Mouse (Mus musculus): ENCODE results near the gene Rpp14. TPM values are rescaled to one million over a fixed set of nuclear protein-coding genes. Genes with fewer than 3 reads are reported as not detected.

Gene Rpp14
- total RNA-seq, 4 experiments from 2014 or later: 35.2 to 44.8 (median 41.3) TPM

DNA sequence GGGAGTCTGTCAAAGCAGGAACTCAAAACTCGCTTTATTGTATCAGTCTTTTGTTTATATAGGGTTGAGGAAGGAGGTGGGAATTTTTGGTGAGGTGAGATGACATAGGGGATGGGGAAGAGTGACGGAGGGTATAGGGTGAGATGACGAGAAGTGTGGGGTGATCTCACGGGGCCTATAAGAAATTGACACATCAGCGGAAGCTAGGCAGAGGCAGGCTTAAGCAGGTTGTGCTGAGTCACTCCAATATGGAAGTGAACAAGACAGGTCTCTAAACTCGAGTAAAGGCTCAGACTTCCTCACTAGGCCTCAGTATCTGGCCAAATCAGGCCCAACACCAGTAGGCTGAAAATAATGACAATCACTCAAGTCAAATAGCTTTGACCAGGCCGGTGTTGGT, 20.2 kb upstream of the Rpp14 start:
- DNase-seq: no peak

- DNase-seq: no peak
Observed at GRCm38 (mm10) chr14:8062076-8062475, 18.1 kb upstream of the Rpp14 start.

DNA sequence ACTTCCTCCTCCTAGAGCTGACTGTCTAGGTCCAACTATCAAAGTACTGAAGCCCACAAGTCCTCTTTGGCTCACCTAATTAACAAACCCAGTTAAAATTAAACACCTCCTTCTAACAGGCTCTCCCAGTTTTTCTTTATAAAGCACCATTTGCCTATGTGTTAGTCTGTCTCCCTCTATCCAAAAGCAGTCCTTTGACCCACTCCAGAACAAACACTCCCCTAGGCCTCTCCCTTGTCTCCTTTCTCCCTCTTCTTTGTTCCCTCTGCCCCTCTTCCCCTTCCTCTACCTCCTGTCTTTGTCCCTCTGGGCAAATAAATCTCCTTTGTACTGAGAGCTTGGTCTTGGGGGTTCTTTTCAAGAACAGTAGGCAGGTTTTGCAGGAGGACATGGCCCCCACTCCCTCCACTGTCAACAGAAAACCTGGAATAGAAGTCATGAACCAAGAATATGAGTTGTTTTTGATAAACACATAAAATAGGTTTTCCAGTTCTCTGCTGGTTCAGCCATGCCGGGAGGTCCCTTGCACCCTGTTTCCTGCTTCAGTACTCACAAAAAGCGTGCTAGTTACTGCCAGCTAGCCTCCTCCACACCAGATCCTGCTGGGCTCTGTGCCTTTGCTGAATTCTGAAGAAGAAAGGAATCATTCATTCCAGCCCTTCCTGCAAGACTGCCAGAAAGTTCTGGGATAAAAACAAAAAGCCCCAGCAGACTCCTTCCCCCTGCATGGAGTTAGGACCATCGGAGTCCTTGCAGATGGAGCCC, 17.4 kb upstream of the Rpp14 start:
- no peak for DNase-seq

DNA sequence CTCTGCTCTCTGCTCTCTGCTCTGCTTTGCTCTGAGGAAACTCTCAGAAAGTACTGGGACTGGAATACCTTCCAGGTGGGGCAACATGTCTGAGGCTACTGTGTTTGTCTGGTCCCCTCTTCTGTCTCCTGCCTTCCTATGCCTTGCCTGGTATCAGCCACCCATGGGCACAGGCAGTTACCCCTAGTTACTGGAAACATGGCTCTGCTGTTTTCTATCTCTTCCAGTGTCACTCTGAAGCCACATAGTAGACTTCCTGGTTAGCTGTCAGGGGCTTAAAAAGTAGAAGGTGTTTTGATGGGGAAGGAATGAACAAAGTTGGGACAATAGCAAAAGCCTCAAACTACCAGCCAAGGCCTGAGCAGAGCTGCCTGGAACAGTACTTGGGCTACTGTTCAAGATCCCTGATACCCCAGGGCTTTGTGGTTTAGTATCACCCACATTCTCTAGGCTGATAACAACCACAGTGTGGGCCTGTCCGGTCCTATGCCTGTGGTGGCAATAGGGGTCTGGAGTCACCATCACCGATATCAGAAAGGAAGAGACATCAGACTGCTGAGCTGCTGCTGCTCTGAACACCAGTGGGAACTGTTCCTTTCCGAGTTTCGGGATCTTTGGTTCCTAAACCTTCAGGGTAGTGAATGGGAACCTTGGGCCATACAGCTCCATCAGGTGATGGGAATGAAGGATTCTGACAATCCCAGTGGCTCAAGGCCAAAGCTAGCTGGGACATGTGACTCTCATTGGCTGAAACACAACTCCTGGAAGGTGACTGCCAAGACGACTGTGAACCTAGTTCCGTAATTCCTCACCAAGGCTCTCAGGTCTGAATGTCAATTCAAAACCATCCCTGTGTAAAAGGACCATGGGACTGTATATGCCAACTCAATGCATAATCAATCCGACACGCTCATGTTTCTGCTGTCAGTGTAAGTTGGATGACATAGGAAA, 16.1 kb upstream of the Rpp14 start:
- no peak for DNase-seq

- no peak for DNase-seq
Observed at GRCm38 (mm10) chr14:8080718-8081117, 551 bp downstream of the Rpp14 start.

- DNase-seq: no peak
Observed at GRCm38 (mm10) chr14:8082949-8083348, 2.8 kb downstream of the Rpp14 start.

GRCm38 (mm10) chr14:8089016-8089415, 8.8 kb downstream of the Rpp14 start:
- no peak for DNase-seq

GRCm38 (mm10) chr14:8092573-8092972, 12.4 kb downstream of the Rpp14 start:
- no peak for DNase-seq

GRCm38 (mm10) chr14:8093427-8093826, 13.3 kb downstream of the Rpp14 start:
- DNase-seq: peak; percentile 75

DNA sequence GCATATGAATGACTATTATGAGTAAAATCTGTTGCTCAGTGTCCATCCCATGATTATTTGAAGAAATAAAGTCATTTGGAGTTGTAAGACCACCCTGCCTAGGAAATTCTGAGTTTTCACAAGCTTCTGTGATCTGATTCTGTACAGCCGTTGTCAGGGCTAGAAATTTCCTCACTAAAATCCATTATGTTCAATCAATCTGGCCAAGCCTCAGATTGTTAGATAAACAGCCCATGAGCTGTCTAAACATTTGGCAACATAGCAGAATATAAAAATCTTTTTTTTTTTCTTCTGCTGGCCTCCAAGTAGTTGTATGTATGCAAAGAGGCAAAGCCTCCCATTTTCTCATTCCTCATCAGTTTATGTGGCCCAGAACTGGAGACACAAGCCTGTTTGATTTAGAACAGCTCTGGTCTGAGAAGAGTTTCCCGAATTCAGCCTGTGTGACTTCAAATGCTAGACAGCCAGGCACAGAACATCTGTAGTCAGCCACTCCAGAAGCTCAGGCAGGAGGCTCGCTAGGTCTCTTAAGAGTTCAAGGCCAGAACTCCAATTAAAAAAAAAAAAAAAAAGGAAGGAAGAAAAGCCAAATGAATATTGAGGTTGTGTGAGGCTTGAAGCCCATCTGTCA, 14.9 kb downstream of the Rpp14 start:
- DNase-seq: no peak

DNA sequence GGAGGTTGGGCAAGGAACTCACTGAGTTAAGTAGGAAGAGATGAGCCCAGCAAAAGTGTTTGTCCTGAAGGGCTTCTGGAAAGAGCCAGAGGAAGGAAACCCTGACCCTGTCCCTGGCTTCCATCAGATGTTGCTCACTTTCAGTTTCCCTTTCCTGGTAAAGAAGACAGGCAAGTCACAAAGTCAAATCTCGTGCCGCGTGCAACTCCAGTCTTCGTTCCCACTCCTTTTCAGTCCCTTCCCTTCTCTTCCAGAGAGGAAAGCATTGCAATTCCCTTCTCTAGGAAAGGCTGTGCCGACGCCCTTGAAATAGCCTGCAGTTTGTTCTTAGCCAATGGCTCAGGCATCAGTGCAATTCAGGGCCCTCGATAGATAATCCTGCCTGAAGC, 15.4 kb downstream of the Rpp14 start:
- no peak for DNase-seq

DNA sequence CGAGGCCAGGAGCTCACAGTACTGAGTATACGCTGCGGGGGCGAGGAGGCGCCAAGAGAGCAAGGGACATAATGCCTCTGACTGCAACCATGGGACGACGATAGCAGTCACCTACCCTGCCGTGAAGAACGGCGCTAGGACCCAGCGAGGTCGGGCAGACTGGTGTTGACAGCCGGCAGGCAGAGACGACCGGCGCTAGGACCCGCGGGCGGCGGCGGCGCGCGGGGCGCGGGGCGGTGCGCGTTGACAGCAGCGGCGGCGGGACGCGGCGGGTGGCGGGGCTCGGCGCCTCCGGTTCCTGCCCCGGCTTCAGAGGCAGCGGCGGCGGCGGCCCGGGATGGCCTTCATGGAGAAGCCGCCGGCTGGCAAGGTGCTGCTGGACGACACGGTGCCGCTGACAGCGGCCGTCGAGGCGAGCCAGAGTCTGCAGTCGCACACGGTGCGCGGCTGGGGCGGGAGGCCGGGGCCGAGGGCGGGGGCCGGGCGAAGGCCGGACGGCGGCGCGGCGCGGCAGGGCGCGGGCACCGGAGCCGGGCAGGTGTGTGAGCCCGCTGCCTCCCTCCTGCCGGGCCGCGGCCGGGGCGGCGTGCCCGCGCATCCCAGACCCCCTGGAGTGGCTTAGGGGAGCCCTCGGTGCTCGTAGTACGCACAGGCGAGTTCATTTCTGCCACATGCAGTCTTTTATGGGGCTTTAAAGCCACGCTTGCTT, 18.0 kb downstream of the Rpp14 start, which contains the start of gene Pxk:
Gene Pxk (plus strand): TSS at position 234 of the 709 bp plus-strand sequence.
- peak; percentile 85 for DNase-seq

GRCm38 (mm10) chr14:8098687-8098995, 18.5 kb downstream of the Rpp14 start:
- no peak for DNase-seq

GRCm38 (mm10) chr14:8099561-8100021, 19.4 kb downstream of the Rpp14 start:
- DNase-seq: peak; percentile 58

- no peak for DNase-seq
Observed at GRCm38 (mm10) chr14:8101886-8102285, 21.7 kb downstream of the Rpp14 start.

DNA sequence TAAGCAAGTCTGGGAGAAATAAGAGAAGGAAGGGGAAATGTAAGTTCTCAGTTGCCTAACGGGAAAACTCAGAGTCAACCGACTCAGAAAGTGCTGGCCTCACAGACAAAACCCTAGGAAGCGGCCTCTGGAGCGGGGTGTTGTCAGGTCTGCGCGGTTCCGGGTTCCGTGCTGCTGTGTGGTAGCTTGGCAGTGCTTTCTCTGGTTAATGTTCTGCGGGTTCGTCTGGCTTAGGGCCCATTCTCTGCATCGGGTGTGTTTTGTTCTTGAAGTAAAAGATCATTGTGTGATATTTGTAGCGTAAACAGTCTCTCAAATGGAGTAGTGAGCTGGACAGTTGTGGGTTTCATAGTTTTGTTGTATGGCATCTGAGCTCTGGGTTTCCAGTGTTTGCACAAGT, 22.5 kb downstream of the Rpp14 start:
- no peak for DNase-seq

GRCm38 (mm10) chr14:8108047-8108446, 27.9 kb downstream of the Rpp14 start:
- DNase-seq: no peak

DNA sequence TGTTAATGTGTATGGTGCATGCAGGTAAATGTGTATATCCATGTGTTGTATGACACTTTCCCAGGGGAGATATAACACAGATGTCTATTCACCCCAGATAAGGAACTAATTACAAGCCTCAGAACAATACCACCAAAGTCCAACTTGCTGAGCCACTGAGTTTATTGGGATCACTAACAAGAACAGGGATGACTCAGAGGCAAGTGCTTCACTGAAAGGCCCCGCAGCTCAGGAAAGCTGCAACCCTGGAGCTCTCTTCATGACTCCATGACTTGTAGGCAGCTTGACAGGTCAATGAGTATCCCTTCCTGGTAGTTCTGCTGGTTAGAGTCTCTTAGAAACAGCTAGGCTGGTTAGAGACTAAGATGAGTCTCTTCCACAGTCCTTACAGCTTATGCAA, 28.8 kb downstream of the Rpp14 start:
- no peak for DNase-seq

DNA sequence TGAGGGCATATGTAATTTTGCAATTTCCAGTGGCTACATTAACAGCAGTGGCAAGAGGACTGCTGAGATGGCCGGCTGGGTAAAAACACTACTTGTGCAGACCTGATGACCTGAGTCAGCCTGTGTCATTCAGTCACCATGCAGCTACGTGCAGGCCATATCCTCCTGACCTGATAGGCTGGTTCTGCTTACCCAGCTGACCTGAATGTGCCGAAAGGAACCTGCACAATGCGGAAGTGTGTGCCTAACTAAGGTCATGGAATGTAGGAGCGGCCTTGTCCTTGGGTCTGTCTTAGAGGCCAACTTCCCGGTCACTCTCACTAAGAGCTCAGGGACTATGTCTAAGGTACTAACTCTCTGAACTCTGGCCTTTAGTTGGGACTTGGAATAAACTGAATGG, 31.4 kb downstream of the Rpp14 start:
- no peak for DNase-seq

GRCm38 (mm10) chr14:8112036-8112435, 31.9 kb downstream of the Rpp14 start:
- DNase-seq: no peak

DNA sequence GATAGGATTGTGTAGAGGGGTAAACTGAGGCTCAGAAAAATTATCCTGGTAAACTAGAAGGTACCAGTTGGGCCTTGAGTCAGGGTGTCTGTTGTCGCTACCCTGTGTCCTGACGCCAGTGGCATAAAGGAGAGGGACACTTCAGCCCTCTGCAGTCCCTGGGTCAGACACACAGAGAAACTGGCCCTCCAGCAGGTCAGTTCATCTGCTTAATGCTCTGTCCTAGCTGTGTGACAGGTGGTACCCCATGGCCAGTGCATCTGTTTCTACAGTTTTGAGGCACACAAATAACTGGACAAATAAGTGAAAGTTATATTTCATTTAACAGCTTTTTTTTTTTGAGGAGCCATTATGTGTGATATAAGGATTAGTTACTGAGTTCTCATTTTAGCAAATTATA, 33.4 kb downstream of the Rpp14 start:
- no peak for DNase-seq

- DNase-seq: no peak
Observed at GRCm38 (mm10) chr14:8114306-8114705, 34.1 kb downstream of the Rpp14 start.

All from adrenal gland, adult 8-10 months (tissue).